Mouse (Mus musculus) c-Kit-positive CD71-positive TER-119-negative erythroid progenitor cells, embryonic 14.5 days (primary cell): Measurements from ENCODE around the gene Cenpn.

Experiments
- DNase-seq: peaks from one replicate; pipeline ENCODE4 v3.0.0-alpha.2; 2013; ENCODE audit warnings: low read depth

Cenpn gene

GRCm38 (mm10) chr8:116942284-116943058 lies 20.9 kb downstream of the Cenpn start:
- DNase-seq = no peak

- peak; percentile 78 for DNase-seq
Measured at GRCm38 (mm10) chr8:116943161-116943554, 21.6 kb downstream of the Cenpn start, which contains the start of gene Atmin. Gene Atmin, plus strand, starts transcription at chr8:116943393.

DNA sequence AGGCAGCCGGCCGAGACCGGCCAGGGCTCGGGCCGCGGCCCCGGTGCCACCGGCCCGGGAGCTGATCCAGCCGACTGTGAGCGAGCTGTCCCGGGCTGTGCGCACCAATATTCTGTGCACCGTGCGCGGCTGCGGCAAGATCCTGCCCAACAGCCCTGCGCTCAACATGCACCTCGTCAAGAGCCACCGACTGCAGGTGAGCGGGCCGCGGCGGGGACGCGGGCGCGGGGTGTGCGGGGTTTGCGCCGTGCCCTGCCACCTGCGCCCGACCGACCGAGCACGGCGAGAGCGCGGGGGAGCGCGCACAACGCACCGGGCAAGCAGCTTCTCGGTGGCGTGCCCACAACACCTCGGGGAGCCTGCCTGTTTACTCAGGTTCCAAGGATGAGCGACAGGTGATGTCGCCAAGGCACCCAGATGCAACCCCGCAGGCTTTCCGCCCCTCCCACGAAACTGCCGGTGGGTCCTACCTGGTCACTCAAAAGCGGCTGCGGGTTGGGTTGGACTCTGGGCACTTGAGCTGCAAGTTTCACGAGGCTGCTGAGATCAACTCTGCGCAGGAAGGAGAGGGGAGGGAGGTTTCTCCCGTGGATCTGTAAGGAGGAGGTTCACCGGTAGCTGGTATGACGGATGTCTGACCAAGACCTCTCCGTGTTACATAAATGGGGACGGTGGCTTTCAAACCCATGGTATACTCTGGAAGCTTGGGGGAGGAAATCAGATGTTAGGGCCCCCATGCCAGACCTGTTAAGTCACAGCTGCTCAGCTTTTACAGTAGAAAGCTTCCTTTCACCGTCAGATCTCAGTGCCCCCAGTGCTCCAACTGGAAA lies 22.2 kb downstream of the Cenpn start:
- DNase-seq = no peak

DNA sequence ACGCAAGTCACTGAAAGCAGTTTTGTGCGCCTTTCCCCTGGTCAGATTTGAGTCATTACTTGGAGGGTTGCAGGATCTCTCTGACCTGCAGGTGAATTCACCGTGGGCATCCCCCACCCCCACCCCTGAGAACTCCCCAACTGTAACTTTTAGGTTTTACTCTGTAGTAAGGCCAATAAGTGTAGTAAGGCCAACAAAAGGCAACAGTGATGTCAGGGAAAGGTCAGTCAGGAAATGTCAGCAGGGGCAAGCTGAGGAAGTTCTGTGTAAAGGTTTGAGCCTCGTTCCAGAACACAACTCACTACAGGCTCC lies 22.8 kb downstream of the Cenpn start:
- DNase-seq = no peak

GRCm38 (mm10) chr8:116945169-116945910 lies 23.8 kb downstream of the Cenpn start:
- peak; percentile 66 for DNase-seq

DNA sequence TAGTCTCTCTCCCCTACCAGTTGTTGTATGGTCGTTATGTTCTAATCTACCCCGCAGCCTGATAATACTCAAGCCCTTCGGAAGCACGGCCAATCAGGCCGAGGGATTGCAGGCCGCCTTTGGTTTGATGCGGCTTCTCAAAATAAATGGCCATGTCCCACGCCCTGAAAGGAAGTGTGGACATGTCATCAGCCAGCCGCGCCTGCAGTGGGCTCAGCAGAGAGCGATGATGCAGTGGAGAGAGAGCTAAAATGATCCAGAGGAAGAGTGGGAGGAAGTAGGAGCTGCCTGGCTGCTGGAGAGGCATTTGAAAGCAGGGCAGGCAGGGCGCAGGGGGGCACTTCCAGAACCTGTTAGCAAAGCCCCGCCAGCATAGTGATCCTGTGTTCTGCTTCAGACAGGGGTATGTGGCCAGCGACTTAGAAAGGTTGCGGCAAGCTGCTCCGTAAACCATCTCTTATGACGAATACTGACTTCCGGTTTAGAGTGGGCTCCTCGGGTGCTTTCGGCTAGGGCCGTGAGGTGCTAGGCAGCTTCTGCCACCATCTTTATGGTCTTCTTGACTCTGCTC lies 24.8 kb downstream of the Cenpn start:
- no peak for DNase-seq

DNA sequence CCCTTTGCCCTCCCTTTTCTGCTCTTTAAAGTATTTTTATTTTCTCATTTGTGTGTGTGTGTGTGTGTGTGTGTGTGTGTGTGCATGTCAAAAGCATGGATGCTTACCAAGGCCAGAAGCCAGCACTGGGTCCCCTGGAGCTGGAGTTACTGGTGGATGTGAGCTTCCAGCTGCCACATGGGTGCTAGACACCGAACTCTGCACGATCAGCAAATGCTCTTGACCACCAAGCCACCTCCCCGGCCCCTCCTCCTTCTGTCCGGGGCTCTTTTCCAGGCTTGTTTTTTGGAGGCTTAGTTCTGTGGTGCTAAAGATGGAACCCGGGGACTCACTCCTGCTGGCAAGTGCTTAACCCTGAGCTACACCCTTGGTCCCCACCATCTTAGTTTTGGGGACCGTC lies 25.3 kb downstream of the Cenpn start:
- DNase-seq = no peak

GRCm38 (mm10) chr8:116947589-116947988 lies 26.1 kb downstream of the Cenpn start:
- DNase-seq = no peak

GRCm38 (mm10) chr8:116951369-116951768 lies 29.8 kb downstream of the Cenpn start:
- no peak for DNase-seq

GRCm38 (mm10) chr8:116951778-116952177 lies 30.2 kb downstream of the Cenpn start:
- no peak for DNase-seq

GRCm38 (mm10) chr8:116952428-116952827 lies 30.9 kb downstream of the Cenpn start:
- DNase-seq = no peak

- DNase-seq = no peak
Measured at GRCm38 (mm10) chr8:116954415-116954814, 32.9 kb downstream of the Cenpn start.

DNA sequence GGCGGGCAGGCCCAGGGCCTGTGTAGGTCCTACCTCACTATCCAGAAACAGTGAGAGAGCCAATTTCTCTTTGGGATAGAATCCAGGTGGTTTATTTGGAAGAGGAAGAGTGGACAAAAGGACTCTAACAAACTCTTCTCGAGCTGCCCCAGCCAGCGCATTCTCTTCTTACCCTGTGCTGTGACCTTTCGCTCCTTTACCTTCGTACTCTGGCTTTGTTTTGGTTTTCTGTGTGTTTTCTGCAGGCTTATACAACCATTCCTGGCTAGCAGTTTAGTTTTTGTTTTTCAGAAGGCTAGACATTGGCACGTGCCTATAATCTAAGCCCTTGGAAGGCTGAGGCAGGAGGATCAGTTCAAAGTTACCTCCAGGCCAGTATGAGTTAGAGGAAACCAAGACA lies 48.0 kb downstream of the Cenpn start:
- DNase-seq = no peak

- no peak for DNase-seq
Measured at GRCm38 (mm10) chr8:116975066-116975465, 53.5 kb downstream of the Cenpn start.

GRCm38 (mm10) chr8:116975606-116976005 lies 54.1 kb downstream of the Cenpn start:
- DNase-seq = no peak

GRCm38 (mm10) chr8:116978052-116978451 lies 56.5 kb downstream of the Cenpn start:
- no peak for DNase-seq

- DNase-seq = peak; percentile 98
Measured at GRCm38 (mm10) chr8:116978631-116979256, 57.2 kb downstream of the Cenpn start, which contains the start of gene 1700030J22Rik. Gene 1700030J22Rik, minus strand, starts transcription at chr8:116978959.

GRCm38 (mm10) chr8:116980117-116980516 lies 58.6 kb downstream of the Cenpn start:
- peak; percentile 73 for DNase-seq

DNA sequence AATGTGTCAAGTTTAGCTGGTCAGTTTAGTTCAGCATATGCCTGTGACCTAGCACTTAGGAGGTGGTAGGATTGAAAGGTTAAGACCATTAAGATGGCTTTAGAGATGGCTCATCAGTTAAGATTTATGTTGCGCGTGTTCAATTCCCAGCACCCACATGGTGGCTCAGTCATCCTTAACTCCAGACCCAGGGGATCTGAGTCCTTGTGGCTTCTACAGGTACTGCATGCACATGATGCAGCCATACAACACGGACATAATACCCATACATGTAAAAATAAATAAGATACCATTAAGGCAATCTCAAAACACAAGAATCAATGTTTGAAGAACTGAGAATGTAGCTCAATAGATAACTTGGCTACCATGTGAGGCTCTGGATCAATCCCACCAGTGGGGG lies 68.3 kb downstream of the Cenpn start:
- DNase-seq = no peak
